ENCODE assay signal across 9 mouse cellular contexts in the genomic region with DNA sequence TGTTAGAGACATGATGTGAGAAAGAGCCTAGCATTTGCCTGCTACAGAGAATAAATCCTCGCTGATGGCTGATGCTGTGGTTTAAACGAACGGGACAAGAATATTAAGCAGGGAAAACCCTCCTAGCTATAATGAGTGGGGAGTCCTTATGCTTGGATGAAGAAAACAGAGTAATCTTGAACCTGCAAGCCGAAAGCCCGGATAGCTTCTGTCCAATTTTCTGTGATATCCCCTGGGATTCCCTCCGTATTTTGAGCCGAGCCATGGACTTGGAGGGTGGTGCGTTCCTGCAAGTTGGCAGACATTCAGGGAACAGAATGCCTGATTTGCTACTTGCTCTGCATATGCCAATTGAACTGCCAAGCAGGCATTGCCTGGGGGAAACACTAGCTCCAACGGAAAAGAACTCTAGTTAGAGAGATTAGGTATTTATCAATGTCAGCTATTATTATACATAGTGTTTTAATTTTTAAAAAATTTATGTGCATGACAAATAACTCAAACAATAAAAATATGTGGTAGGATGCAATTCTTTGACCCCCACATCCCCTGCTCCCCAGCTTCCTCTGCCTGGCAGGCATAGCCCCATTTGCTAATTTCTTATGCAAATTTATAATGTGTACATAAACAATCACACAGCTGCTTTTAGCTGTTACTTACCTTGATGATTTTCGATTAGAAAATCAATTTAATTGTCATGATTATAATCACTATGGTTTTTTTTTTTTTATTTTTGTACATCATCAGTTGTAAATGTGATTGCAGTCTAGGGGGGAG.
DNase-seq lines count a peak whose midpoint lies in the region; ATAC-seq and TF ChIP-seq lines count a peak whose summit lies in the region.
"Had no signal": no experiment of that assay in that cellular context is flagged by ENCODE, and none has a peak within 500 bp of the region (broad histone marks: within the 10 kb centered on the region; RNA-seq: fewer than 3 reads in every experiment).

No protein-coding gene starts in this region.

- H3K27me3 ChIP-seq in limb, embryonic 14.5 days (ENCODE audit: control insufficient read depth, insufficient read depth, low read length), result no peaks in the 10 kb centered on the region
- H3K27me3 ChIP-seq in limb, embryonic 10.5 days (ENCODE audit: low read depth, poor library complexity, severe bottlenecking), result no peaks in the 10 kb centered on the region
- H3K27me3 ChIP-seq in forebrain, embryonic 14.5 days (replicated peaks; ENCODE audit: control insufficient read depth, insufficient read depth, low read length), result no peaks in the 10 kb centered on the region

- H3K4me3 ChIP-seq in limb, embryonic 14.5 days (replicated peaks; ENCODE audit: low read length), result no peak overlapping the region
- no peak overlapping the region for H3K4me3 ChIP-seq in limb, embryonic 10.5 days
- H3K4me3 ChIP-seq in forebrain, embryonic 14.5 days (ENCODE audit: low read depth, low read length), result no peak overlapping the region

- no peak for ATAC-seq in limb, embryonic 14.5 days (ENCODE audit: low FRiP score, low read depth)
- ATAC-seq in forebrain, embryonic 14.5 days, result peak; percentile 95
- ATAC-seq in megakaryocyte-erythroid progenitor cell, adult 5-6 weeks (replicated peaks; ENCODE audit: low FRiP score, low TSS enrichment, poor library complexity, severe bottlenecking), result no peak

- H3K9me3 ChIP-seq in limb, embryonic 14.5 days (ENCODE audit: control insufficient read depth, low read length), result no peaks in the 10 kb centered on the region
- H3K9me3 ChIP-seq in limb, embryonic 10.5 days (replicated peaks), result no peaks in the 10 kb centered on the region
- no peaks in the 10 kb centered on the region for H3K9me3 ChIP-seq in forebrain, embryonic 14.5 days (replicated peaks; ENCODE audit: control insufficient read depth, low read length)

- WGBS in limb, embryonic 14.5 days, result 55% methylated on average over 10 of the region's 10 CpGs
- WGBS in limb, embryonic 10.5 days, result 77% methylated on average over 10 of the region's 10 CpGs
- 25% methylated on average over 10 of the region's 10 CpGs for WGBS in forebrain, embryonic 14.5 days

- no peaks in the 10 kb centered on the region for H3K4me1 ChIP-seq in limb, embryonic 14.5 days (ENCODE audit: control insufficient read depth, insufficient read depth, low read length)
- peaks cover 15% of the 10 kb centered on the region for H3K4me1 ChIP-seq in limb, embryonic 10.5 days
- H3K4me1 ChIP-seq in forebrain, embryonic 14.5 days (ENCODE audit: control insufficient read depth, insufficient read depth, low read length), result peaks cover 8% of the 10 kb centered on the region; the same call in 1 of the 2 replicates

- no peaks in the 10 kb centered on the region for H3K36me3 ChIP-seq in limb, embryonic 14.5 days (ENCODE audit: control insufficient read depth, insufficient read depth, low read length)
- H3K36me3 ChIP-seq in limb, embryonic 10.5 days, result no peaks in the 10 kb centered on the region
- no peaks in the 10 kb centered on the region for H3K36me3 ChIP-seq in forebrain, embryonic 14.5 days (ENCODE audit: control insufficient read depth, insufficient read depth, low read length)

- no peak overlapping the region for H3K9ac ChIP-seq in limb, embryonic 14.5 days (ENCODE audit: low read depth, low read length, severe bottlenecking)
- no peak overlapping the region for H3K9ac ChIP-seq in forebrain, embryonic 14.5 days (ENCODE audit: low read length)
- H3K9ac ChIP-seq: lung, embryonic 14.5 days had no signal

- DNase-seq in limb, embryonic 14.5 days (ENCODE audit: low spot score), result peak; percentile 5
- no peak for DNase-seq in limb, embryonic 10.5 days (ENCODE audit: low spot score)
- peak; percentile 96 for DNase-seq in forebrain, embryonic 14.5 days (ENCODE audit: low spot score)
- peak; percentile 69 to 74 for DNase-seq in layer of hippocampus, postnatal 10 days (ENCODE audit: low spot score in 2 of 2)
- peak; percentile 49 to 62 for DNase-seq in right cerebral cortex, adult 2 months (ENCODE audit: low spot score in 2 of 2)
- DNase-seq in urinary bladder, postnatal 25 days (ENCODE audit: low spot score), result no peak
- no peak for DNase-seq in ovary, postnatal 36 days (ENCODE audit: low spot score)
- DNase-seq: lung, embryonic 14.5 days had no signal

- no peak overlapping the region for H3K27ac ChIP-seq in limb, embryonic 14.5 days (replicated peaks; ENCODE audit: low read depth, low read length)
- no peak overlapping the region for H3K27ac ChIP-seq in limb, embryonic 10.5 days
- H3K27ac ChIP-seq in forebrain, embryonic 14.5 days (ENCODE audit: low read depth, low read length), result peak overlapping the region; percentile 73

- no peak for TF ChIP-seq POLR2A in limb, embryonic 14.5 days (IDR thresholded peaks at IDR 0.05; ENCODE audit: borderline replicate concordance, extremely low read depth, insufficient read depth, insufficient read length)

- H3K4me2 ChIP-seq in limb, embryonic 14.5 days (replicated peaks; ENCODE audit: low read depth, low read length, severe bottlenecking), result no peak overlapping the region
- peak overlapping the region; percentile 39 for H3K4me2 ChIP-seq in forebrain, embryonic 14.5 days (ENCODE audit: low read length)
- H3K4me2 ChIP-seq: lung, embryonic 14.5 days had no signal

Comparison
In these comparisons a context has a peak if more than half of its experiments do, and no peak if none do; other contexts are left out.
1. DNase-seq: peak in limb, embryonic 14.5 days (single experiment), forebrain, embryonic 14.5 days (single experiment), layer of hippocampus, postnatal 10 days (2 of 2) and right cerebral cortex, adult 2 months (2 of 2); none in limb, embryonic 10.5 days (single experiment), urinary bladder, postnatal 25 days (single experiment) and ovary, postnatal 36 days (single experiment).